Mouse (Mus musculus): Measurements from ENCODE around the gene Pstpip1. TPM values are rescaled to one million over a fixed set of nuclear protein-coding genes. Genes with fewer than 3 reads are reported as not detected.

Gene Pstpip1
- polyA plus RNA-seq, 1 experiment from 2014 or later, result 1.8 TPM

- H3K27me3 ChIP-seq (replicated peaks; ENCODE audit: control insufficient read depth, insufficient read depth, low read length), result peaks cover 3% of the 10 kb centered on the region; the same call in 1 of the 2 replicates
- ATAC-seq (replicated peaks; ENCODE audit: low FRiP score) (no peak), DNase-seq (ENCODE audit: low spot score) (no peak)
- no peak overlapping the region for H3K27ac ChIP-seq (ENCODE audit: low read depth, low read length)
- H3K4me2 ChIP-seq, result no peak overlapping the region
- H3K9ac ChIP-seq (ENCODE audit: low read depth, low read length), result no peak overlapping the region
- H3K4me1 ChIP-seq (replicated peaks; ENCODE audit: control insufficient read depth, insufficient read depth, low read length), result peaks cover 10% of the 10 kb centered on the region
- H3K4me3 ChIP-seq (ENCODE audit: low read depth, low read length), result no peak overlapping the region
- no peaks in the 10 kb centered on the region for H3K9me3 ChIP-seq (ENCODE audit: control insufficient read depth, low read length)
- H3K36me3 ChIP-seq (ENCODE audit: control insufficient read depth, insufficient read depth, low read length), result no peaks in the 10 kb centered on the region
- WGBS, result 45% methylated on average over 5 of the region's 5 CpGs
These were observed 76.4 kb downstream of the Pstpip1 start for GRCm38 (mm10) chr9:56166161-56166560.

GRCm38 (mm10) chr9:56167690-56168089 lies 77.9 kb downstream of the Pstpip1 start:
- Histone ChIP-seq H3K9ac (ENCODE audit: low read depth, low read length) (no peak overlapping the region), H3K36me3 (ENCODE audit: control insufficient read depth, insufficient read depth, low read length) (no peaks in the 10 kb centered on the region), H3K27ac (ENCODE audit: low read depth, low read length) (no peak overlapping the region), H3K4me3 (ENCODE audit: low read depth, low read length) (no peak overlapping the region), H3K4me2 (no peak overlapping the region), H3K27me3 (replicated peaks; ENCODE audit: control insufficient read depth, insufficient read depth, low read length) (no peaks in the 10 kb centered on the region), H3K4me1 (replicated peaks; ENCODE audit: control insufficient read depth, insufficient read depth, low read length) (peaks cover 7% of the 10 kb centered on the region; the same call in 1 of the 2 replicates), H3K9me3 (ENCODE audit: control insufficient read depth, low read length) (no peaks in the 10 kb centered on the region)
- 79% methylated on average over 6 of the region's 6 CpGs for WGBS
- ATAC-seq (replicated peaks; ENCODE audit: low FRiP score) (no peak), DNase-seq (ENCODE audit: low spot score) (no peak)

GRCm38 (mm10) chr9:56175316-56175715 lies 85.6 kb downstream of the Pstpip1 start:
- ATAC-seq (replicated peaks; ENCODE audit: low FRiP score), result no peak
- WGBS, result 81% methylated on average over 3 of the region's 3 CpGs
- no peaks in the 10 kb centered on the region for H3K27me3 ChIP-seq (replicated peaks; ENCODE audit: control insufficient read depth, insufficient read depth, low read length)
- no peak overlapping the region for H3K9ac ChIP-seq (ENCODE audit: low read depth, low read length)
- H3K4me2 ChIP-seq, result no peak overlapping the region
- H3K4me3 ChIP-seq (ENCODE audit: low read depth, low read length), result no peak overlapping the region
- no peaks in the 10 kb centered on the region for H3K9me3 ChIP-seq (ENCODE audit: control insufficient read depth, low read length)
- no peaks in the 10 kb centered on the region for H3K36me3 ChIP-seq (ENCODE audit: control insufficient read depth, insufficient read depth, low read length)
- H3K4me1 ChIP-seq (replicated peaks; ENCODE audit: control insufficient read depth, insufficient read depth, low read length), result no peaks in the 10 kb centered on the region
- DNase-seq (ENCODE audit: low spot score), result no peak
- H3K27ac ChIP-seq (ENCODE audit: low read depth, low read length), result no peak overlapping the region

GRCm38 (mm10) chr9:56177354-56177753 lies 87.6 kb downstream of the Pstpip1 start:
- Histone ChIP-seq H3K4me2 (no peak overlapping the region), H3K27me3 (replicated peaks; ENCODE audit: control insufficient read depth, insufficient read depth, low read length) (no peaks in the 10 kb centered on the region), H3K9me3 (ENCODE audit: control insufficient read depth, low read length) (no peaks in the 10 kb centered on the region), H3K4me3 (ENCODE audit: low read depth, low read length) (no peak overlapping the region), H3K36me3 (ENCODE audit: control insufficient read depth, insufficient read depth, low read length) (no peaks in the 10 kb centered on the region), H3K4me1 (replicated peaks; ENCODE audit: control insufficient read depth, insufficient read depth, low read length) (no peaks in the 10 kb centered on the region), H3K27ac (ENCODE audit: low read depth, low read length) (no peak overlapping the region), H3K9ac (ENCODE audit: low read depth, low read length) (no peak overlapping the region)
- WGBS, result 82% methylated on average over 4 of the region's 4 CpGs
- DNase-seq (ENCODE audit: low spot score) (no peak), ATAC-seq (replicated peaks; ENCODE audit: low FRiP score) (no peak)

Other genes with a start within 250 kb of the Pstpip1 start
- 4.3 and 4.9 TPM in 2 replicates for gene Scaper, start 151.8 kb upstream of the Pstpip1 start, polyA plus RNA-seq (2014; fragmentation: Nextera tagmentation; extraction: Ambion mirVana)
- not detected in 2 replicates for gene 4930563M21Rik, start 79.4 kb upstream of the Pstpip1 start, polyA plus RNA-seq (2014; fragmentation: Nextera tagmentation; extraction: Ambion mirVana)
- gene Rcn2, start 48.1 kb upstream of the Pstpip1 start, polyA plus RNA-seq (2014; fragmentation: Nextera tagmentation; extraction: Ambion mirVana), result 104 and 108 TPM in 2 replicates
- 154 and 159 TPM in 2 replicates for gene Tspan3, start 75.5 kb downstream of the Pstpip1 start, polyA plus RNA-seq (2014; fragmentation: Nextera tagmentation; extraction: Ambion mirVana)